Mouse (Mus musculus) right cerebral cortex, postnatal 10 days (tissue): ENCODE results near the gene Rabep1.
"Not testable (repeated sequence)": the region's sequence is repeated elsewhere in the genome, so short reads cannot be mapped to it uniquely, and the experiment has no call there.

Experiments used
- DNase-seq, 2 experiments: peaks; one replicate each; pipeline ENCODE4 v3.0.0; 2021; ENCODE audit warnings: low spot score in 2 of 2

The Rabep1 gene

DNA sequence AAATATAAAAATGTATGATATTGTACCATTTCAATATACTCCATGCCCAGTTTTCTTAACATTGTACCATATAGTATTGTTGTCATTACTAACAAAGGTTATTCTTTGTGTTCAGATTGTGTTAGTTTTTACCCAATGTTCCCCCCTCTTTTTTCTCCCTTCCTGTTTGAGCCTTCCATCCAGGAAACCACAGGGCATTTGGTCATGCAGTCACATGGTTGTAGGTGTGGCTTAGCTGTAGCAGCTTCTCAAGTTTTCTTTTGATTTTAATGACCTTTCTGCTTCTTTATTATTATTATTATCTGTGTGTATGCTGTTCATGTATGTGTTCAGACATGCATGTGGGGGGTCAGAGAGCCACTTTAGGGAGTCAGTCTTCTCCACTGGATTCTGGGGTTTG lies 47.0 kb downstream of the Rabep1 start:
- DNase-seq = no peak

DNA sequence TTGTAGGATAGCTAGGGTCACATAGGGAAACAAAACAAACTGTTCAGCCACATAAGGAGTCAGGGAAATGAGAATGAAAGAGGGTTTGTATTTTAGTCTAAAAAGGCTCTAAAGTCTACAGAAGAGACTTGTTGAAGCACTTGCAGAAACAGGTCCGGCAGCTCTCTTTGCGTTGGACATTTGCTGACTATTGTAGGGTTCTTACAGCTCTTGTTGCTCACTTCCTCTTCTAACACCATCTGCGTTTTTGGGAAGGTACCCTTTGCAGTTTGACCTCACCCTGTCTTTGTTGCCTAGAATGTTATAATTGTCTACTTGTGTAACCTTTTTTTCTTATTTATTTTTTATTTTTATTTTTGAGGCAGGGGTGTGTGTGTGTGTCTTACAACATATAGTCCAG lies 53.1 kb downstream of the Rabep1 start:
- DNase-seq = no peak

DNA sequence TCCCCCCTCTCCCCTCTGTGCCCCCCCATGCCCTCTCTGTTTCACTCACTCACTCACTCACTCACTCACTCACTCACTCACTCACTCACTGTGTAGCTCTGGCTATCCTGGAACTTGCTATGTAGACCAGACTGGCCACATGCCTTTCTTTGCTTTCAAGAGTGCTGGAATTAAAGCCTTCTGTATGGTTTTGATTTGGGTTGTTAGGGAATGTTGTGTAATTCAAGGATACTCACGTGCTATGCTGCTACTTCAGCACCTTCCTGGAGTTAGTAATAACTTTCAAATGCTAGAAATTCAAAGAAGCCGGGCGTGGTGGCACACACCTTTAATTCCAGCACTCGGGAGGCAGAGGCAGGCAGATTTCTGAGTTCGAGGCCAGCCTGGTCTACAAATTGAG lies 53.6 kb downstream of the Rabep1 start:
- not testable (repeated sequence) for DNase-seq

- no peak for DNase-seq
Observed at GRCm38 (mm10) chr11:70906681-70907080, 62.1 kb downstream of the Rabep1 start.

DNA sequence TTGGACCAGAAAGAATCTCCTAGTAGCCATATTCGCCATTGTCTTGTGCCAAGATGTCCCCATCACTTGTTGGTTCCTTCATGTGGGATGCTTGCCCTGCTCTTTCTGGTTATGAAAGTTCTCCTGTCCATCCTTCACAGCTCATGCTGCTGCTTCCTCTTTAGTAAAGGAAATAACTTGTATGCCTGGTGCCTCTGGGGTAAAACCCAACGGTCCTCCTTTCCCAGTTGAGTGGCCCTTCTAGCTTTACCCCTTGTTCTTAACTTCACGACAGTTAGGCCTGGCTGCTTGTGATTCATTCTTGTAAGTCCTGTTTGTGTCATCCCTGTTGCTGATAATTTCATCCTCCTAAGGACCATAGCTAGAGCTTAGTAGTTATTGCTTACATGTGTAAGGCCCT lies 66.7 kb downstream of the Rabep1 start:
- no peak for DNase-seq

DNA sequence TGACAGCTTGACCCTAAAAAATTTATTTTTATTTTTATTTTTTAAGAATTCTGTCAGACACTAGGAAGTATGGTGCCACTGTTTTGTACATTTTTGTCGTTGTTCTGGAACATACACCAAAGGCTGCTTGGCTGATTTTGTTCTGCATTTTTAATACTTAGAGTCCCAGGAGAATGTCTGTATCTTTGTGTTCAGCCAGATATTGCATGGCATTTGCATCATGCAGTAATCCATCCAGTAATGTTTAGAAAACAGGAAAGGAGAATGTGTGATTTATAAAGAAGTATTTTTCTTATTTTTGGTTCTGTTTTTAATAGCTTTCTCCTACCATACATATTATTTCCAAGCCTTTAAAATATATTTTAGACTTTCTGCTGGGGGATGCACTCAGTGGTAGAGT lies 67.3 kb downstream of the Rabep1 start:
- DNase-seq = no peak

- DNase-seq = peak in 1 of 2 experiments; percentile 40
Observed at GRCm38 (mm10) chr11:70917896-70918295, 73.3 kb downstream of the Rabep1 start.

DNA sequence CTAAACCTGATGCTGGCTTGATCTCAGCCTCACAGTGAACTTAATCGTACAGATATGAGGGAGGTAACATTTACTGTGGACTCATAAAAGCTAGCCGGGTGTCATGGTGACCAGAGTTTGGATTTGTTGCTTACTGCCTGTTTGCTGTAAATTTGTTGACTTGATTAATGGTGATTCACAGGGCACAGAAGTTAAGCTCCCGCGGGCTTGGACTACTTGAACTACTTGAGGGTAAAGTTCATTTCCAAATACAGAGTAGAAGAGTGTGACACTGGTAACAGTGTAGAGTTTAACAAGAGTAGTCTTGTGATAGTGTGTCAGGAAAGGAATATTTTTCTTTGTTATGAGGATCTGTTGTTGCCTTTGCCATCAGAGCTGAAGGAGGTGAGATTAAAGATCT lies 74.9 kb downstream of the Rabep1 start:
- DNase-seq = no peak

DNA sequence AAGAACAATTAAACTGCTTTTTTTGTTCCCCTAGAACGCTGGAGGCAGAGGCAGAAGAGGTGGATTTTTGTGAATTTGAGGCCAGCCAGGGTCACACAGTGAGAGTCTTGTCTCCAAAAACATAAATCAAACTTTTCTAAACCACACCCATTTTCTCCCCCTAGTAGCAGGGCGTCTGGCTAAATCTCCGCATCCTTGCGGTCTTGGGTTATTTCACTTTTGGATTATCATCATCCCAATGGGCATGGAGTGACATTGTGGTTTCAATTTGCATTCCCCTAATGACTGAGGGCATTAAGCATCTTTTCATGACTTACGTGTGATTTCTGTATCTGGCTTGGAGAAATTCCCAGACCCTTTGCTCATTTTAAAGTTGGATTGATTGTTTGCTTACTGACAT lies 86.9 kb downstream of the Rabep1 start:
- no peak for DNase-seq

DNA sequence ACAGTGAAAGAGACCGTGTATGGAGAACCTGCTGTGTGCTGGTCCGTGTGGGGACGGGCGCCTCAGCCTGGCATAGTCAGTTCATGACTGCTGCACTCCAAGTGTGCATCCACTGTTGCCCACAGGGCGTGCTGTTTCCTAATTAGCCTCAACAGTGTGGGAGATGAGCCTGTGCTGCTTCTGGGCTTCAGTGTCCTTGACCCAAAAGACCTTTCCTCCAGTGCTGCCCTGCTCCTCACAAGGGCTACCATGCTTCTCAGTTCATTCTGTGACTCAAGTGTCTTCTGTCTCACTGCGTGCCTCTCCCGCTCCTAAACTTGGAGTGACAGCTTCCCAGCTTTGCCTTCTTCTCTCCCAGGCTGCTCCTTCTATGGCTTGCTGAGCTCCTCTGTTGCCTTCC lies 90.7 kb downstream of the Rabep1 start:
- no peak for DNase-seq

DNA sequence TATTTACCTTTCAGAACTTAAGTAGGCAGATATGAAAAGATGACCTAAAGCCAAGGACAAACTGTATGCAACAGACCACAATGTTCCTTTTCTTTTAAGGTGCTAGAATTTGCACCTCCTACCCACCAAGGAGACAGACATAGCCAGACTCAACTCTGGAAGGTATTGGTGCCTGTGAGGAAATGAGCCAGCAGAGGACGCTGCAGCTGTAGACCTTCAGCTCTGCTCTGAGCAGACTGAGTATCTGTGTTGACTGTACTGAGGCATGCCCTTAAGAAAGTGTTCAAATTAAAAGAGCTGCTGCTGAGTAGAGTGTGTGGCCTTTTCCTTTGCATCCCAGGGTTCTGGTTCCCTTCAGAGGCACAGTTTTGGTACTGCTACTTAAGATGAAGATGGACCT lies 98.0 kb downstream of the Rabep1 start:
- no peak for DNase-seq

- DNase-seq = no peak
Observed at GRCm38 (mm10) chr11:70943651-70944050, 99.1 kb downstream of the Rabep1 start.

DNA sequence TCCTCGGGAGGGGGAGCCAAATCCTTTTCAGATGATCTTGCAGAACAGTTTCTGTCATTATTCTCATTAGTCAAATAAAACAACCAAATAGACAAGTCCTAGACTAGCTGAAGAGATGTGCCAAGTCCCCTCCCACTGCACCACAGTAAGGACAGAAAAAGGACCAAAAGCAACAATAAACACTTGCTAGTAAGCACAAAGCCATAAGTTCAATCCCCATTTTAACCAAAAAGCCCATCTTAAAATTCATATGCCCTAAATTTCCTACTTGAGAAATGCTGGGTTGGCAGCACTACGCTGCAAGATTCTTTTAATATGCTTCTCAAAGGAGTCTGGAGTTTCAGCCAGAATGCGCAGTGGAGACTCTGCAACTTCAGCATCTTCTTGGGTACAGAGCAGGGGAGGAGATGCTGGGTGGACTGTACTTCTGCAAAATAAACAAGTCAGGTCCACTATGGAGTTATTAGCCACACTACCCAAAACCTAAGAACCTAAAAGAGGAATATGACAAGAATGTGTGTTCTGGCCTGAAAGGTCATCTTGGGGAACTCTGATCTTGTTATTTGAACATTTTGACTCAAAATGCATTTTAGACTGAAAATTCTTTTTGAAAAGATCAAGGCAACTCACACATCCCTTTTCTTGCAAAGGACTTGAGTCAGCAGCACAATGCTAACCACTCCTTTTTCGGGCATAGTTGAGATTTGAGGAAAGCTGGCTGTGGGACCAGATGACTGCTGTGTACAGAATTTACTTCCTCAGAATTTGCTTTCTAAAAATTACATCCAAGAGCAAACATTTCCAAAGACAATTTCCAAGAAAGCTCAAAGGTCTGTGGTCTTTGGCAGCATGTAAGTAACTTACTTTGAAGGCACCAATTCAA lies 100.6 kb downstream of the Rabep1 start:
- DNase-seq = no peak

DNA sequence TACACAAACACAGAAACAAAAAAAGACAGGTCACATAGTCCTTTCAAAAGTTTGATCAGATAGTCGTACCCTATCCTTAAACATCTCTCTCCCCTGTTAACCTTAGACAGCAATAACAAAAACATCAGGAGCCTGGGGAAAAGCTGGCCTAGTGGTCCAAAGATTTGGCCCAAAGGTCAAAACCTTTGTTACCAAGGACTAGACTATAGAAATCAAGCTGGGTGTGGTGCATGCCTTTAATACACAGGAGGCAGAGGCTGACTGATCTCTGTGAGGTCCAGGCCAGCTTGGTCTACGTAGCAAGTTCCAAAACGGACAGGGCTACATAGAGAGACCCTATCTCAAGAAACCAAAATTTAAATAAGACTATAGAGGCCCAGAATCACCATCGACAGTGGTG lies 110.1 kb downstream of the Rabep1 start:
- DNase-seq = no peak

DNA sequence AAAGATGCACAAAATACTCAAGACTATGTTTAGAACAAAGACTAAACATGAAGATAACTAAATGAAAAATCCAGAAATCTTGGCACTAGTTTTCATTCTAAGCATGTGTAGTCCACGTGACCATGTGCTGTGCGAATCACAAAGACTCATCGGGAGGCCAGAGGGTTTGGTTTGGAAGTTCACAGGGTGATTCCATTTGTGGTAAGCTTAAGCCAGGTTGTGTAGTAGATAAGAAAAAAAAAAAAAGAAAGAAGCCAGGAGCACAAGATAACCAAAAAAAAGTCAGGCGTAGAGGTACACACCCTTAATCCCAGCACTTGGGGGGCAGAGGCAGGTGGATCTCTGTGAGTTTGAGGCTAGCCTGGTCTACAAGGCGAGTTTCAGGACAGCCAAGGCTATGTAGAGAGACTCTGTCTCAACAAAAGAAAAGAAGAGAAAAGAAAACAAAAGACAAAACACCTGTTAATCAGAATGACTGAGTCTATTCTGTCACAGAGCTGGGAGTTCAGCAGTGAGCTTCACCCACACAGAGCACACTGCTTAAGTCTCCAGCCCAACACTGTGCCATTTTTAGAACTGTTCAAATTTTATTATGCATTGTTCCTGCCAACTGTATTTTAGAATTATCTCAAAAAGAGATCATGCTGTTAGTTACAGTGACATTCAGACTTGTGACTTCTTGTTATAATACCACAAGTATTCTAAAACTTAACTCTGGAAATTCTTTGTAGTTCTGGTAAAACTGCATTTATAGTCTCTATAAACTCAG lies 116.4 kb downstream of the Rabep1 start:
- no peak for DNase-seq

DNA sequence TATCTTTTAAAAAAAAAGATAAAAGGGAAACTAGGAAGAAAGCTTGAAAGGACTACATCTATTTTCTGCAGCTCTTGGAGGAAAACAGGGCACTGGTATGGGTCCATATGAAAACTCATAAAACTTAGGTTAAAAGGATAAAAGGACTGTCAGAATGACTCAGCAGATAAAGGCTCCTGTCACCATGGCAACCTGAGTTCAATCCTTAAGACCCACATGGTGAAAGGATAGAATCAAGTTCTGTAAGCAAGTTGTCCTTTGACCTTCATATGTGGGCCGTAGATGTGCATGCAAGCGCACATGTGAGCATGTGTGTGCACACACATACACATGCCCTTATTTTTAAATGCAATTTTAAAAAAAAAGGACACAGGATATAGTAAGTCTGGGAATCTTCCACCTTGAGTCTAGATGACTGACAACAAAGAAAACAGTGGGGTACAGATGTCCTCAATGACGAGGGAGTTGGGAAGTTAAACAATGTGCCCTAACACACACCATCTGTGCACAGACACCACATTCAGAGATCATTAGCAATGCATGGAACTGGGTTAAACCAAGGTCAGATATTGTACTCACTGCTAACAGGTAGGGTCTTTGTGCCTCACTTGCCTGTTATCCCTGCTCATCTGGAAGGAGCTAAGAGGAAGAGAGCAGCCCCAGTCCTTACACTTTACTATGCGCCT lies 119.8 kb downstream of the Rabep1 start:
- no peak for DNase-seq

- DNase-seq = peak in 1 of 2 experiments; percentile 61
Observed at GRCm38 (mm10) chr11:70969271-70969794, 124.8 kb downstream of the Rabep1 start.

GRCm38 (mm10) chr11:70969821-70970559 lies 125.4 kb downstream of the Rabep1 start, which contains the start of the genes Nup88 and Rpain:
Gene Nup88, minus strand, starts transcription at chr11:70969973.
Gene Rpain, plus strand, starts transcription at chr11:70970213.
- DNase-seq = peak; percentile 96 to 97

- DNase-seq = no peak
Observed at GRCm38 (mm10) chr11:70970560-70971540, 126.3 kb downstream of the Rabep1 start.

GRCm38 (mm10) chr11:70972586-70972985 lies 128.0 kb downstream of the Rabep1 start:
- no peak for DNase-seq
